Mouse (Mus musculus): ENCODE measurements around the gene Elmsan1. TPM values are rescaled to one million over a fixed set of nuclear protein-coding genes. Genes with fewer than 3 reads are reported as not detected.

Elmsan1 gene
- polyA plus RNA-seq, 1 experiment from 2014 or later: 11.3 TPM

GRCm38 (mm10) chr12:84156210-84156609, 62.5 kb downstream of the Elmsan1 start:
- Histone ChIP-seq H3K4me1 (ENCODE audit: insufficient read depth) (no peaks in the 10 kb centered on the region), H3K36me3 (ENCODE audit: insufficient read depth) (peaks cover 92% of the 10 kb centered on the region), H3K9me3 (ENCODE audit: low read depth, low read length) (no peaks in the 10 kb centered on the region), H3K27me3 (ENCODE audit: insufficient read depth, low read length) (no peaks in the 10 kb centered on the region), H3K4me2 (no peak overlapping the region), H3K9ac (no peak overlapping the region), H3K4me3 (ENCODE audit: low read depth, low read length) (no peak overlapping the region), H3K27ac (ENCODE audit: low read depth) (no peak overlapping the region)
- 93% methylated on average over 18 of the region's 18 CpGs for WGBS
- no peak for DNase-seq
- no peak for TF ChIP-seq CTCF (IDR thresholded peaks at IDR 0.05; ENCODE audit: low read depth)
- no peak for ATAC-seq (ENCODE audit: insufficient read depth)

DNA sequence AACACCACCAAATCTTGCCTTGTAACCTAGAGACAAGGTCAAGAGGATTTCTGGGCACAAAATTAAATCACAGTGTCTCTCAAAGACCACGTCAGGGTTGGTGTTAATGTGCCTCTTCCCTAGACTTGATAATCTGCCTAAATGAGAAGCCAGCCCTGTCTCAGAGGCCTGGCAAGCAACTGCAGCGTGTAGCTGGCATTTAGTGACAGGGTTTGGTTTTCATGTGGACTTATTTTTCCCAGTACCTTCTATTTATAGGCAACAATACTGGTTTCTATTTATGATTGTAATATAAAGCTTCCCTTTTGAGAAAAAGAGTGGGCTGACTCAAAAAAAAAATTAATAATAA, 63.2 kb downstream of the Elmsan1 start:
- Histone ChIP-seq H3K27me3 (ENCODE audit: insufficient read depth, low read length) (no peaks in the 10 kb centered on the region), H3K9me3 (ENCODE audit: low read depth, low read length) (no peaks in the 10 kb centered on the region), H3K4me2 (no peak overlapping the region), H3K36me3 (ENCODE audit: insufficient read depth) (peaks cover 94% of the 10 kb centered on the region), H3K4me3 (ENCODE audit: low read depth, low read length) (no peak overlapping the region), H3K27ac (ENCODE audit: low read depth) (no peak overlapping the region), H3K9ac (no peak overlapping the region), H3K4me1 (ENCODE audit: insufficient read depth) (no peaks in the 10 kb centered on the region)
- WGBS: 69% methylated on average over 2 of the region's 2 CpGs
- DNase-seq: no peak
- TF ChIP-seq CTCF (IDR thresholded peaks at IDR 0.05; ENCODE audit: low read depth): no peak
- no peak for ATAC-seq (ENCODE audit: insufficient read depth)

GRCm38 (mm10) chr12:84154786-84155522, 63.7 kb downstream of the Elmsan1 start:
- H3K27me3 ChIP-seq (ENCODE audit: insufficient read depth, low read length): no peaks in the 10 kb centered on the region
- no peaks in the 10 kb centered on the region for H3K9me3 ChIP-seq (ENCODE audit: low read depth, low read length)
- no peak overlapping the region for H3K27ac ChIP-seq (ENCODE audit: low read depth)
- no peak overlapping the region for H3K4me3 ChIP-seq (ENCODE audit: low read depth, low read length)
- H3K9ac ChIP-seq: no peak overlapping the region; the same call in 1 of the 2 replicates
- DNase-seq (peak; percentile 48), ATAC-seq (ENCODE audit: insufficient read depth) (no peak)
- no peaks in the 10 kb centered on the region for H3K4me1 ChIP-seq (ENCODE audit: insufficient read depth)
- peaks cover 94% of the 10 kb centered on the region for H3K36me3 ChIP-seq (ENCODE audit: insufficient read depth)
- whole genome bisulfite sequencing: 55% methylated on average over 11 of the region's 11 CpGs
- no peak overlapping the region for H3K4me2 ChIP-seq
- no peak for TF ChIP-seq CTCF (IDR thresholded peaks at IDR 0.05; ENCODE audit: low read depth)

- no peak for DNase-seq
- no peaks in the 10 kb centered on the region for H3K9me3 ChIP-seq (ENCODE audit: low read depth, low read length)
- H3K4me2 ChIP-seq: no peak overlapping the region
- no peak overlapping the region for H3K4me3 ChIP-seq (ENCODE audit: low read depth, low read length)
- peaks cover 83% of the 10 kb centered on the region for H3K36me3 ChIP-seq (ENCODE audit: insufficient read depth)
- H3K27me3 ChIP-seq (ENCODE audit: insufficient read depth, low read length): no peaks in the 10 kb centered on the region
- no peak for ATAC-seq (ENCODE audit: insufficient read depth)
- H3K9ac ChIP-seq: no peak overlapping the region
- no peaks in the 10 kb centered on the region for H3K4me1 ChIP-seq (ENCODE audit: insufficient read depth)
- 77% methylated on average over 6 of the region's 6 CpGs for WGBS
- H3K27ac ChIP-seq (ENCODE audit: low read depth): peak overlapping the region; percentile 12; the same call in 1 of the 2 replicates
- TF ChIP-seq CTCF (IDR thresholded peaks at IDR 0.05; ENCODE audit: low read depth): no peak
These were observed 65.3 kb downstream of the Elmsan1 start for GRCm38 (mm10) chr12:84153414-84153813.

- no peak for TF ChIP-seq CTCF (IDR thresholded peaks at IDR 0.05; ENCODE audit: low read depth)
- peaks cover 74% of the 10 kb centered on the region for H3K36me3 ChIP-seq (ENCODE audit: insufficient read depth)
- ATAC-seq (ENCODE audit: insufficient read depth): no peak
- no peaks in the 10 kb centered on the region for H3K9me3 ChIP-seq (ENCODE audit: low read depth, low read length)
- no peaks in the 10 kb centered on the region for H3K27me3 ChIP-seq (ENCODE audit: insufficient read depth, low read length)
- 65% methylated on average over 31 of the region's 32 CpGs for WGBS
- DNase-seq: peak; percentile 31
- H3K4me3 ChIP-seq (ENCODE audit: low read depth, low read length): no peak overlapping the region
- no peaks in the 10 kb centered on the region for H3K4me1 ChIP-seq (ENCODE audit: insufficient read depth)
- no peak overlapping the region for H3K9ac ChIP-seq
- H3K4me2 ChIP-seq: no peak overlapping the region
- no peak overlapping the region for H3K27ac ChIP-seq (ENCODE audit: low read depth)
These were observed 66.1 kb downstream of the Elmsan1 start for GRCm38 (mm10) chr12:84152352-84153190.

DNA sequence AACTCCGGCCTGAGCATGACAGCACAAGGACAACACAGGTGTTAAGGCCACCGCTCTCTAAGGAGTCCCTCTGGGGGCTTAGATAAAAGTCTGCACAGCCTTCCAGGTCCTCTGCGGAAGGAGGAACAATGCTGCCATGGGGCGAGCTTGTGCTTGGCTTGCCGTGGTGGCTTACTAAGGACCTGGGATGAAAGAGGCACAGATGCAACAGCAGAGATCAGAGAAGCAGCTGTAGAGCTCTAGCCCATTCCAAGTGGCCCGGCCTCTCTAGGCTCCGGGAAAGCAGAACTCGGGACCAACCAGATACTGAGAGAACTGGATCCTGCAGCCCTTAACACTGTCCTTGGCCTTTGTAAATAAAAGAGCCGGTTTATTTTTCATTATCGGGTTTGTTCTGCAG, 66.8 kb downstream of the Elmsan1 start:
- peaks cover 72% of the 10 kb centered on the region for H3K36me3 ChIP-seq (ENCODE audit: insufficient read depth)
- no peak overlapping the region for H3K9ac ChIP-seq
- H3K4me3 ChIP-seq (ENCODE audit: low read depth, low read length): no peak overlapping the region
- ATAC-seq (ENCODE audit: insufficient read depth) (no peak), DNase-seq (no peak)
- H3K4me2 ChIP-seq: no peak overlapping the region
- no peaks in the 10 kb centered on the region for H3K9me3 ChIP-seq (ENCODE audit: low read depth, low read length)
- WGBS: 76% methylated on average over 10 of the region's 10 CpGs
- H3K27me3 ChIP-seq (ENCODE audit: insufficient read depth, low read length): no peaks in the 10 kb centered on the region
- H3K27ac ChIP-seq (ENCODE audit: low read depth): no peak overlapping the region
- H3K4me1 ChIP-seq (ENCODE audit: insufficient read depth): no peaks in the 10 kb centered on the region
- no peak for TF ChIP-seq CTCF (IDR thresholded peaks at IDR 0.05; ENCODE audit: low read depth)

DNA sequence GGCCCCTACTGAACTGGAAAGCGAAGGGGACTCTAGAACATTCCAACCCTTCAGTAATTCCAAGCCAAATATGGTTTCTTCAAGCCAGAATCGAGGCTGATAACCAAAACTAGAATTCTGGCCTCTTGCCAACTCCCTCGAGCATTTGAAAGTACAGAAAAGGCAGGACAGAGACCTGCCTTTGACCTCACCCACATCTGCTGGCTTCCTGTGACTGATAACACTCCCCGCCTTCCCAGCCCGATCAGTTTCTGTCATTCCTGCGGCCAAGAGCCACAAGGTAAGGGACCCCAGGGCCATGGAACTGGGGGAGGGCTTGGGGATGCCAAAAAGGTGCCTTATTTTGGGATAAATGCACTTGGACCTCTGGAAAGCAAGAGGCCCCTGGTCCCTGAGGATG, 67.7 kb downstream of the Elmsan1 start:
- no peaks in the 10 kb centered on the region for H3K4me1 ChIP-seq (ENCODE audit: insufficient read depth)
- no peaks in the 10 kb centered on the region for H3K9me3 ChIP-seq (ENCODE audit: low read depth, low read length)
- DNase-seq: peak; percentile 73
- no peak for ATAC-seq (ENCODE audit: insufficient read depth)
- 26% methylated on average over 6 of the region's 6 CpGs for WGBS
- H3K36me3 ChIP-seq (ENCODE audit: insufficient read depth): peaks cover 62% of the 10 kb centered on the region
- H3K27ac ChIP-seq (ENCODE audit: low read depth): 0 out of 2 replicates have a peak overlapping the region, but pooled peaks have one; percentile 28
- H3K4me2 ChIP-seq: no peak overlapping the region
- no peak overlapping the region for H3K4me3 ChIP-seq (ENCODE audit: low read depth, low read length)
- TF ChIP-seq CTCF (IDR thresholded peaks at IDR 0.05; ENCODE audit: low read depth): no peak
- no peaks in the 10 kb centered on the region for H3K27me3 ChIP-seq (ENCODE audit: insufficient read depth, low read length)
- no peak overlapping the region for H3K9ac ChIP-seq

Measured in lung, embryonic 14.5 days (tissue).